Mouse (Mus musculus) ES-CJ7 (cell line): ENCODE measurements at regions not wholly inside any gene's neighbourhood (a gene's known extent, or its start where the extent isn't known, plus 50 kb on each side); places are given as distances from the start of the nearest gene placed in this dataset.
"Not testable (repeated sequence)": the region's sequence is repeated elsewhere in the genome, so short reads cannot be mapped to it uniquely, and the experiment has no call there.

Experiments used
- DNase-seq: peaks from one replicate; pipeline ENCODE4 v3.0.0; 2011; ENCODE audit warnings: low read depth, low spot score

DNA sequence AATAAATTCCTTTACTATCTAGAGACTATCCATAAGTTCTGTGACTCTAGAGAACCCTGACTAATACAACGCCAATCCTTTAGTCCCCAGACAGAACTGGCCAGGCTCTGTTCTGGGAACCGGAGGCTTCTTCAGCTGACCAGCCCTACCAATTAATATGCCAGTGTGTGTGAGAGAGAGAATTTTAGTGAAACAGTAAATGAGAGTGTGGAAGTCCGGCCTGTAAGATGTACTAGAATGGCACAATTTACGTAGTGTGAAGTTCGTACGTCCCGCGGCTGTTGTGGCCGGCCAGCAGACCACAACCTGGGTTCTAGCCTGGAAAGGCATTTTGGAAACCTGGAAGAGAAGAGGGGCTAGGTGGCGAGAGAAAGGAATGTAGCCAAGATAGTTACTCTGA is 83.7 kb upstream of the Lemd2 start:
- DNase-seq = not testable (repeated sequence)

DNA sequence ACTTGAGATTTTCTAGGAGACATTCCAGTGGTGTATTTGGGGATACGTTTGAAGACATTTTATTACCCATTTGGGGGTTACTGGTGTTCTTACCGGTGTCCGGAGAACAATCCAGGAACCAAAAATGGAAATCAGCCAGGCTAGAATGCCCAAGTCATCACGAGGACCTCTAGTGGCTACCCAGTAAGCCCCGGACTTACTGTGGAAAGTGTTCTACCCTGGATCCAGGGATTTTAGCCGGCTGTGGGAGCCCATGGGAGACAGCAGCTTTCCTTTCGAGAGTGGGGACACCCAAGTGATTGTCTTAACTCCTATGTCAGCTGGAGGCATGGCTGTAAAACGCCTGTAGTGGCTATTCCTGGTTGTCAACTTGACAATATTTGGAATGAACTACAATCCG is 77.0 kb upstream of the Lemd2 start:
- no peak for DNase-seq

DNA sequence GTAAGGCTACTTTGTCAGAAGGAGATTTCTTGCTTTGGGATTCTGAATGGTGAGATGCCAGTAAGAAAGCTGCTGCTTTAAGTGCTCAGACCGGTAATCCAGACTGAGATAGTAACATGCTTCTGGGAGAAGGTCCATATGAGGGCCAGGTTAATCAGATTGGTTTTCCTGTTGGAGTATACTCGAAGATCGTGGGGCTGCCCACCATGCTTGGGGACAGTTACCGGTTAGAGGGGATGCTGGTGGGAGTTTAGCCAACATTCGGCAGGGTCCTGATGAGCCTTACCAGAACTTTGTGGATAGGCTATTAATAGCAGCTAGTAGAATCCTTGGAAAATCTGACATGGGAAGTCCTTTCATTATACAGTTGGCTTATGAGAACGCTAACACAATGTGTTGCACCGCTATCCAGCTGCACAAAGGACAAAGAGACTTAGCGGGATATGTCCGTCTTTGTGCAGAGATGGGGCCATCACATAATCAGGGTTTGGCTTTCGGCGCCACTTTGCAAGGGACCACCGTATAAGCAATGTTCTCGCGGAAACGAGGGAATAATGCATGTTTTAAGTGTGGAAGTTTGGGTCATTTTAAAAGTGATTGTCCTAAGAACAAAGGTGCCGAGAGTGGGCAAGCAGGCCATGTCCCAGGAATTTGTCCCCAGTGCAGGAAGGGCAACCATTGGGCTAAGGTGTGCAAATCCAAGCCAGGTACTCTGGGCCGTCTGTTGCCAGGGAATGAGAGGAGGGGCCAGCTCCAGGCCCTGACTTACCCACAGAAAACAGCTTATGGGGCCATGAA is 75.4 kb upstream of the Lemd2 start:
- not testable (repeated sequence) for DNase-seq

DNA sequence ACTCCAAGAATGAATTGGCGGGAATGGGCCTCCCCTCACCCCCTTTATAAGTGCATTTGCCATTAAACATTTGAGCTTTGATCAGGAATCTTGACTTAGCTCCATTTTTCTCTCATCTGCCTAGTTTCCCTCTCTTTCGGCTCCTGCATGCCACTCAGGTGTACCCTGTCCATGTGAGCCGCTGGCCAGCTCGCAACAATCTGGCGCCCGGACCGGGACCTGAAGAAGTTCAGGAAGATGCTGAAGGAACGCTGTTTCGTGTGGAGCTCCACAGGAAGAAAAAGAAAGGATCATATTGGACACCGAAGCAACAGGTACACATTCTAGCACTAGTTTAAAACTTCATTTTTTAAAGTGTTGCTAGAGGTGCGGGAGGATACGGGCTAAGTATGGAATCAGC is 73.5 kb upstream of the Lemd2 start:
- not testable (repeated sequence) for DNase-seq

DNA sequence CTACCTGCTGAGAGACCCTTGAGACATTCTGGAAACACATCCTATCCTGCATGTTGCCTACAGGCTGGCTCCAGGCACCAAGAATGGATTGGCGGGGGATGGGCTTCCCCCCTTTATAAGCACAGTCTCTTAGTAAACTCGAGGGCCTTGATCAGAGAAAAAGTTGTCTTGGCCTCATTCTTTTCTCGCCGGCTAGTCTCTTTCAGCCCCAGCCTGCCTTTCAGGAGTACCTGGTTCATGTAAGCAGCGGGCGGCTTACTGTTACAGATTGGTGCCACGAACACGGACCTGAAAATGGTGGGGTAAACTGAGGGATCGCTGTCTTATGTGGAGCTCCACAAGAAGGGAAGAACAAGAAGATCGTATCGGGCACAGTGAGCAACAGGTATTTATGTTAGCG is 67.5 kb upstream of the Lemd2 start:
- DNase-seq = not testable (repeated sequence)

DNA sequence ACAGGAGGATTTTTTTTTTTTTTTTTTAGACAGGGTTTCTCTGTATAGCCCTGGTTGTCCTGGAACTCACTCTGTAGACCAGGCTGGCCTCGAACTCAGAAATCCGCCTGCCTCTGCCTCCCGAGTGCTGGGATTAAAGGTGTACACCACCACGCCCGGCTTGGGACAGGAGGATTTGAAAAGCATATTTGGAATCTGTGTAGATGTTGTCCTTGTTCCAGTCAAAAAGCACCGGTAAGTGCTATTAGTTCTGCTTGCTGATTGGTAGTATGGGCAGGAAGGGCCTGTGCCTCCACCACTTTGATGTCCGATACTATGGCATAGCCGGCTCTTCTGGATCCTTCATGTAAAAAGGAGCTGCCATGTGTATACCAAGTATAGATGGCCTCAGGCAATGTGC is 66.5 kb upstream of the Lemd2 start:
- not testable (repeated sequence) for DNase-seq

DNA sequence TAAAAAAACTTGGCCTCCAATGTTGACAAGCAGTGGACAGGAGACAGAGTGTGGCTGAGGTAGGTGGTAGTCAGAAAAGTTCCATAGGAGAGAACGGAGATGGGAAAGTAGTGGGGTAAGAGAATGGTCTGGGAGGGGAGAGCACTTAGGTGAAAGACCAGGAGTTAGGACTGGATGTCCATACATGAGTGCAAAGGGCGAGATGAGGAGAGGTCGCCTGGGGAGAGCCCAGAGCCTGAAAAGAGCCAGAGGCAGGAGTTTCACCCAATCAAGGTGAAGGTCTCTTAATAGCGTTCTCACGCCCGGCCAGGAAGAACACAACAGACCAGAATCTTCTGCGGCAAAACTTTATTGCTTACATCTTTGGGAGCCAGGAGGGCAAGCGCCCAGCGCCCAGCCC is 60.3 kb upstream of the Lemd2 start:
- not testable (repeated sequence) for DNase-seq

DNA sequence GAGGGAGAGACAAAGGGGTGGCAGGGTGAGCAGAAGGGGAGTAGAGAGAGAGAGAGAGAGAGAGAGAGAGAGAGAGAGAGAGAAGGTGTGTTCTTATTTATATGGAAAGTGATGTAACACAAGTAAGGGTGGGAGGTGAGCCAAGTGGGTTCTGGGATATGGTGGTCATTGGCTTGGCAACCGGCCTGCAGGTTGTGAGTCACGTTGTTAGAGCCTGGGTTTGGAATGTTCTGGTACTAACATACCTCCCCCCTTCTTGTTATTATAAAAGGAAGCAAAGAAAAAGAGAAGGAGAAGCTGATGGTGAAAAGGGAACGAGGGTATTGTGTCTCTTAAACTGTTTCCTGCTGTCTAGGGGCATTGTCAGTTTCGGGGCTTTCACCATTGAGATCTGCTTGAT is 58.3 kb upstream of the Lemd2 start:
- DNase-seq = no peak

DNA sequence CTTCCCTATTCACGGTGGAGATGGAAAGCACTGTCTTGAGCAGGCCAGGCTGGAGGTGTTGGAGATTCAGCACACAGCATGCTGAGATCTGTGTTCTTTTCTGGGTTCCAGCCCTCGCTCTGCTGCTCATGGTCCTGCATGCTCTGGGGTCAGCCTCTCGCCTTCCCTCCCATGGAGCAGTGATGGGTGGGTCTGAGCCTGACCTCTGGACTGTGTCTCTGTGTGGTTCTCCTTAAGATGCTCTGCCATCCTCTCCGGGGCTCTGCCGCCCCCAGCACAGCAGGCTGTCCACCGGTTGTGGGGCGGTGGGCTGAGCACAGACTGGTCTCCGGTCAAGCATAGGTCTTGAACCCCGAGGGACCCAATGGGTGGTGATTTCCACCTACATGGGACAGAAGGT is 57.7 kb upstream of the Lemd2 start:
- no peak for DNase-seq

DNA sequence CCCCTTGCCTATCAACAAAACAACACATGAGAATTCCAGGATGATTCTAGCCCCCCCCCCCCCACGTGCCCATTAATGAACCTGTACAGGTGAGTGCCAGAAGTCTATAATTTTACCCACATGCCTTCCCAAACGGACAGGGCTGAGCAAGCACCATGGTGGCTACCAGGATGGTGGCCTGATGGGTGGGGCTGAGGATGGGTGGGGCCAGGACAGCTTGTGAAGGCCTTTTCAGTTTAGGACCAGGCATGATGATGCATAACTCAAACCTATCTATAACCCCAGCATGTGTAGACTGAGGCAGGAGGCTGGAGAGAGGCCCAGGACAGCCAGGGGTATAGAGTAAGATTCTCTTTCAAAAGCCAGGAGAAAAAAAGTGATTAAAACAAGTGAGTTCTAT is 57.0 kb upstream of the Lemd2 start:
- DNase-seq = no peak

DNA sequence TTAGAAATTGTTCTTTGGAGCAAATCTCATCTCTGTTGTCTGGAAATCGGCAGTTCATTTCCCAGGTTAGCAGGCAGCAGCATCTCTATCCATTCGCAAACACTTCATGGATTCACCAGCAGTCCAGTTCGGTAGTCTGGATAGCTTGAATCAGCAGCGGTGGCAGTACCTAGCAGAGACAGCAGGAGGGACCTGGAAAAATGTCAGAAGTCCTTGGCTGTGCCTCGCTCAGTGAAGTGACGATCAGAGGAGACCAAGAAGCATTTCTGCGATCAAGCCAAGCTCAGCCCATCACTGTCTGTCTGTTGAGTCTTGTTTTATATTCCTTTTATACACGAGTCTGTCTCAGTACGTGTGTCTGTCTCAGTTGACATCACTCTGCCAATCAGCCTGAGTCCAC is 55.8 kb upstream of the Lemd2 start:
- no peak for DNase-seq

DNA sequence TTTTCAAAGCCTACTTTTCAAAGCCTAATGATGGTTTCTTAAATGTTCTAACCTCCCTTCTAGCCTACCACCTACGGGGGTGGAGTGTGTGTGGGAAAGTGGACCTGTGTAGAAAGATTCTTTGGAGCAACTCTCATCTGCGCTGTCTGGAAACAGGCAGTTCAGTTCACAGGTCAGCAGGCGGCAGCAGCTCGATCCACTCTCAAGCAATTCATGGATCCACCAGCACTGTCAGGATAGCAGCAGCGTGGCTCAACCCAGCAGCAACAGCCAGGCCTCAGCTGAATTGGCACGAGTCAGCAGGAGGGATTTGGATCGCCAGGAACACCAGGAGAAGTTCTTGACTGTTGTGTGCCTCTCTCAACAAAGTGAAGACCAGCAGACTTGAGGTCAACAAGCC is 53.1 kb upstream of the Lemd2 start:
- peak; percentile 46 for DNase-seq

DNA sequence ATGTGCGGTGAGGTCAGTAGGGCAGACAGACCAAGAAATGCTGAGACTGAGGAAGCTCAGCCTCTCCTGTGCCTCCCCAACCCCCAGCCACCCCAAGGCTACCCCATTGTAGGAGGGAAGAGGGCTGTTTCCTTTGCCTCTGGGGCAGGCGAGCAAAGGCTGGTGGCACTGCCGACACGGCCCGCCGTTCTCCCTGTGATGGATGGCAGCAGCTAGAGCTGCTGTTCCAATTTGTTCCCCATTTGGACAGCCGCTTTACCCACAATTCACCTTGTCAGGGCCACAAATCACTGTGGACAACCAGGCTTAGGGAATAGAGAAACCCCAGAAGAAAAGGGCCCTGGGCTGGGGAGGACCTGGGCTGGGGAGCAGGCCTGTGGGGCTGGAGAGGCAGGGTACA is 51.5 kb upstream of the Lemd2 start:
- DNase-seq = no peak
